Mouse (Mus musculus) thymus, adult 2 months (tissue): ENCODE results near the gene Ccz1.

Experiments
- CTCF ChIP-seq: fragments of 200-500 bp; IDR thresholded peaks from 2 replicates; pipeline ENCODE4 v1.5.1; 2012; ENCODE audit warnings: mild to moderate bottlenecking, control low read depth, low read length, moderate library complexity, borderline replicate concordance; ENCODE audit not compliant: control insufficient read depth, poor library complexity, insufficient read depth; ENCODE audit errors: extremely low read depth
- POLR2A ChIP-seq: fragments of 200-500 bp; IDR thresholded peaks from 2 replicates; pipeline ENCODE4 v1.6.1; 2012; ENCODE audit warnings: mild to moderate bottlenecking, low read length, control low read depth, moderate library complexity; ENCODE audit not compliant: control insufficient read depth, poor library complexity, insufficient read depth; ENCODE audit errors: extremely low read depth

DNA sequence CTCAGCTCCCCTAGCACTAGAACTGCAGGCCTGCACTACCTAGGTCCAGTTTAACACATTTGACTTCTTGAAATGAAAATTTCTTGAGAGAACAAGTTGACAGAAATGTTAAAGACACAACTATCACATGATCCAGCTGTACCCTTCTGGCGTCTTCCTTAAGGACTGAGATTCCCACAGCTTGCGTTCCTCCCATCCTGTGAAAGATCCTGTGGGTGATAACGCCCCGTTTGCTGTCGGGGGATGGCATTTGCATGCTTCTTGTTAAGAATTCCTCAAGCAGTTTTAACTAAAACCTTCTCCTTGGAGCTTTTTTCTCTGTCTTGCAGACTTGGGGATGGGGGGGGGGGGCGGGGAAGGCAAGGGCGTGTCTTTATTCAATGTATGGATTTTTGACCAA is 19.9 kb upstream of the Ccz1 start:
- TF ChIP-seq CTCF (no peak), POLR2A (no peak)
